Mouse (Mus musculus) frontal cortex, postnatal 25 days (tissue): ENCODE measurements around the gene Armc9.

Experiments used
- DNase-seq, 2 experiments: peaks; one replicate each; pipeline ENCODE4 v3.0.0; 2022; ENCODE audit warnings: low spot score in 2 of 2

Armc9 gene

GRCm38 (mm10) chr1:86174602-86175001 lies 20.0 kb downstream of the Armc9 start:
- DNase-seq = no peak

- no peak for DNase-seq
Measured at GRCm38 (mm10) chr1:86176066-86176465, 21.5 kb downstream of the Armc9 start.

DNA sequence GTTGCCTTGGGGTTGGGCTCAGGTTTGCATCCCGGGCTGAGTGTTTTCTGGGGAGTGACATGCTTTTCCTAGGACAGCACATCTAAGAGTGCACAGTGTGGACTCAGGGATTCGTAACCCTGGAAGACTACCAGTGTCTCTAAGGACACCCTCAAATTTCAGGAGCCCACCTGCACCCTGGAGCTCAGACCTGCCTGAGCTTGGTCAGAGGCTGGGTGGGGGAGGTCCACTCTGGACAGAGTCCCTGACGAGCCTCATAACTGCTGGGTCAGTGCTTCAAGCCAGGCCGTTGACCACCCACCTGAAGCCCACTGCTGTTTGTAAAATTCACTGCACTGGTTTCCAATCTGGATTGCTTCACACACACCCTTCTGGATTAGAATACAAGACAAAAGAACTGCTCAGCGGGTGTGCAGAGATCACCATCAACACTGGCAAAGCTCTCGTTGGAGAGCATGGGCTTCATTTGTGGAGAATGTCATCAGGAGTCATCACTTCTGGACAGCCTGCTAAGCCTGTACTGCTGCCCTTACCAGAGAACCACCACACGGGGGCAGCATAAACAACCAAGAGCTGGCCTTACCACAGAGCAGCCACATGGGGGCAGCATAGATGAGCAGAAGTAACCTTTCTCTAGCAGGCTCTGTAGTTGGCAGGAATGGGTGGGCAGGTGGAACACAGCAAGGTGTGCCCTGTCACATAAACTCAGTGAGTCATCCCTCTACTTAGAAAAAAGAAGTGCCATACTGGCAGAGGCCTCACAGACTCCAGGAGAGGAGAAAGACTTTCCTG lies 24.1 kb downstream of the Armc9 start:
- DNase-seq = peak; percentile 62 to 79

GRCm38 (mm10) chr1:86182004-86182709 lies 27.6 kb downstream of the Armc9 start:
- DNase-seq = no peak

- DNase-seq = no peak
Measured at GRCm38 (mm10) chr1:86183577-86184263, 29.1 kb downstream of the Armc9 start.

DNA sequence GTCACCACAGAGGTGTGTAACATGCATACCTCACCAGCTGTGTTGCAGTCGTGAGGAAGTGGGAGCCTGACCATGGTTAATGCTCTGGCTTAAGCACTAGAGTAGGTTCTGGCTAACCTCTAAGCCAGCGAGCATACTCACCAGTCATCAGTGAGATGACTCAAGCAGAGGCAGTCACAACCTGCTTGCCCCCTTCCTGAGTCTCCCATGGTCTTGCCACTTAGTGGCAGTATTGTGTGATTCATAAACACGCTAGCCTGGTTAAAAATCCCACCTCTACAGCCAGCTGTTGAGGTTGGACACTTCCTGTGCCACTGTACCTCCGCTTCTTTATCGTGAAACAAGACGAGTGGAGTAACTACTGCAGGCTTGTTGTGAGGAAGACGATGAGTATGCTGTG lies 32.2 kb downstream of the Armc9 start:
- no peak for DNase-seq

GRCm38 (mm10) chr1:86187856-86188255 lies 33.3 kb downstream of the Armc9 start:
- DNase-seq = no peak

DNA sequence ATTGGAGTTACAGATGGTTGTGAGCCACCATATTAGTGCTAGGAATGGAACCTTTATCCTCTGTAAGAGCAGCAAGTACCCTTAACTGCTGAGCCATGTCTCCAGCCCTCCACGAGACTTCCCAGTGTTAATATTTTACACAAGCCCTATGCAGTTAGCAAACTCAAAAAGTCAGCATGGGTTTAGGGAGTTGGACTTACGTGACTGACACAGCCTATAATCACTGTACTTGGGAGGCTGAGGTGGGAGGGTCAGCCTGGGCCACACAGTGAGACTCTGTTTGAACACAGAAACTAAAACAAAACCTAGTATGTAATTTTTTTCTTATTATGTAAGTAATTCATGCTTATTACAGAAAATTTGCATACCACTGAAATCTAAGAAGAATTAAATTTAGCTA lies 33.7 kb downstream of the Armc9 start:
- DNase-seq = no peak

DNA sequence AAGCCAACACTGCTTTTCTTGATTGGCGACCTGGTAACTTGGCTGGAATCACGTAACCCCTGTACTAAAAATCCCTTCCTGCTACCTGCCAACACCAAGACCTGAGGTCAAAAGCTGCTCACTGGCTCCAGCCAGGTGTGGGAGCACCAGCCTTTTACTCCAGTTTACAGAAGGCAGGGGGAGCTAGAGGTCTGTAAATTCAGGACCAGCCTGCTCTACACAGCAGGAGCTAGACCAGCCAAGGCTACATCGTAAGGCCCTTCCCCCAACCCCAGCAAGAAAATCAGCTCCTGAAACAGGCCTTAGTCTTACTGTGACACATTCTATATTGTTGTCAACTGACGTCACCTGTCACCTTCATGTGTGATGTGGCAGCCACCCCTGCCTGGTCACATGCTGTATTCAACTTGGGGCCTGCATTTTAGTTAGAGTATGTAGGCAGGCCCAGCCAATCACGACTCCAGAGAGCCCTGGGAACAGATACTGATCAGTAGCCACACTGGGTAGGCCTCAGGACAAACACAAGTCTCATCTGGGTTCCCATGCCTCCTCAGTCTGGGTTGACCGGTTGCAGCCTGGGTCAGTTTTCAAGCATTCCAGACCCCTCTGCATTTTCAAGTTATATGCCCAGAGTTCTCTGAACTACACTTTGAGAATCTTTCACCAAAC lies 34.6 kb downstream of the Armc9 start:
- DNase-seq = no peak

- no peak for DNase-seq
Measured at GRCm38 (mm10) chr1:86190843-86191242, 36.3 kb downstream of the Armc9 start.

- DNase-seq = no peak
Measured at GRCm38 (mm10) chr1:86194044-86194443, 39.5 kb downstream of the Armc9 start.

DNA sequence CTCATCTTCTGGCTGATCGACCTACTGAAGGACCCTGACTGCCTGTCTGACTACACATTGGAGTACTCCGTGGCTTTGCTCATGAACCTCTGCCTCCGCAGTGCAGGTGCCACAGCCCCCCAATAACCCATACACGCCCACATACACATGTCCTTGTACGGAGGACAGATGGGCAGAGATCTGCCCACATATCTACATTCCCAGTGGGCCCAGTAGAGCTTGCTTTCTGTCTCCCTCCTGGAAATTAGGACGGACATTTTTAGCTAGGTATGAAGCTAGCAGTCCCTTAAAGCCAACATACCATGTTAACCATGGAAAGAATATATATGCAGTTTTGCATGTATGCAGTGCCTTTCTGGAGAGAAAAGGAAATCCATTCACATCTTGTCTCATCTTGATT lies 43.7 kb downstream of the Armc9 start:
- no peak for DNase-seq

GRCm38 (mm10) chr1:86199026-86199425 lies 44.4 kb downstream of the Armc9 start:
- no peak for DNase-seq

DNA sequence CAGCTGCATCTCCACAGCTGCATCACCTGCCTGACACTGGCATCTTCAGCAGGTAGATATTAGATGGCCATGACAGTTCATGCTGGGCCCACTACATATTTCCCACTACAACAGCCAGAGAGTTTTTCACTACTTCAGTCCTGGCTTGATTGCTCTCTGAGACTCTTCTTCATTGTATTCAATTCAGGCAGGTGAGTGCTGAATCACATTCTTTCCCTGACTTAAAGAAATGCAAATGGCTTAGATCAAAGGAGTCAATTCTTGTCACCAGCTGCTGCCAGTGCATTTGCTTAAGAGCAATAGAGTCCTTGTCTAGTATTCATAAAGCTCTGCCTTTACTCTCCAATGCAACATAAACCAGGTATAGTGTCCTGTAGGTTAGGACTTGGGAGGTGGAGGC lies 46.7 kb downstream of the Armc9 start:
- DNase-seq = no peak

DNA sequence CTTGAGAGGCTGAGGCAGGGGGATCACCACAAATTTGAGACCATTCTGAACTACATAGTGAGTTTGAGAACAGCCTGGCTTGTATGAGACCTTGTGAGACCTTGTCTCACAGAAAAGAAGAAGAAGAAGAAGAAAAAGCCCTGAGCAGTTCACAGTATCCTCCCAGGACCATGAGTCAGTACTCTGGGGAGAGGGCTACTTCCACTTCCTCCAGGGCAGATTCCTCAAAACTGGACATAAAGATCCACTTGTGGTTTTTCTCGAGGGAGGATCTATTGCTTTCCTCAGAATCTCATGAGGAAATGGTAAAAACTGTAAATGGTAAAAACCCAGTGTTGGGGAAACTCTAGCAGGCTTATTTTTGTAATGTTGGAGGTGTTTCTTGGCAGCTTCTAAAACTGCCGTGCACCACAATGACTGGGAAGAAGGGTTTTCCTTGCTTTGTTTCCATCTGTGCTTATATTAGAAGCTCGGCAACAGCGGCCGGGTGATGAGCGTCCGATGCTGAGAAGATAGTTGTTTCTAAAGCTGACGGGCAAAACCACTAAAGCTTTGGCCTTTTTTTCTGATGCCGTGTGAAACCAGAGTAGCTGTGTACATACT lies 48.1 kb downstream of the Armc9 start:
- DNase-seq = no peak

- no peak for DNase-seq
Measured at GRCm38 (mm10) chr1:86210676-86211075, 56.1 kb downstream of the Armc9 start.

- no peak for DNase-seq
Measured at GRCm38 (mm10) chr1:86211498-86211897, 56.9 kb downstream of the Armc9 start.

DNA sequence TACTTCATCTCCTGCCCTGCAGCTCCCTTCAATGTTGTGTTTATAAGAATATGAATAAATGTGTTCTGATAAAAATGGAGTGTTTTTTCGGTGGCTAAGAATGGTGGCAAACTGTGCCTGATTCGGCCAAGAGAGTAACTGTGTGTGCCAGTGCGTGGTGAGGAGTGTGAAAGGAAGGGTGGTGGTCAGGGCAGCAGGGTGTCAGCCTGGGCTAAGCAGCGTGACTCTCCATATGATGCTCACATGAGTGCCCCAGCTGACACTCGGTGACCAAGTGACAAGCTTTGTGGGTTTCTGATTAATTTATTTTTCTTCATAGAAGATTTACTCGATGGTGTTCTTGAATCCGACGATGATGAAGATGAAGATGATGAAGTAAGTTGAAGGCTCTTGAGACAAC lies 58.2 kb downstream of the Armc9 start:
- no peak for DNase-seq

DNA sequence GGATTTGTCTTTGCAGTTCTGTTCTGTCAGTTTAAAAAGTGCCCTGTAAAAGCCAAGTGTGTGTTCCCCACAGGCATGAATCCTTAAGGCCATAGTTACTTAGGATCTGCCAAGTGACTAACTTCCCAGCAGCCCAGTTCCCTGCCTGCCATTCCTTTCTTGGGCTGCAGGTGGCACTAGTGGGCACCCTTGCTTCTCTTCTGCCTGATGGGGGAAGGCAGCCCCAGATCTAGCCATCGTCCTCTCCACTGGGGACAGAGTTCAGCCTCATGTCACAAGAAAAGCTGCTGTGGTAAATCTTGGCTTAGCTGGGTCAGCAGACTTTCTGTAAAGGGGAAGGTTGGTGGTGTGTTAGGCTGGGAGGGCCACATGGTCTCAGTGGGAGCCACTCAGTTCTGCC lies 59.6 kb downstream of the Armc9 start:
- DNase-seq = peak; percentile 85 to 86

DNA sequence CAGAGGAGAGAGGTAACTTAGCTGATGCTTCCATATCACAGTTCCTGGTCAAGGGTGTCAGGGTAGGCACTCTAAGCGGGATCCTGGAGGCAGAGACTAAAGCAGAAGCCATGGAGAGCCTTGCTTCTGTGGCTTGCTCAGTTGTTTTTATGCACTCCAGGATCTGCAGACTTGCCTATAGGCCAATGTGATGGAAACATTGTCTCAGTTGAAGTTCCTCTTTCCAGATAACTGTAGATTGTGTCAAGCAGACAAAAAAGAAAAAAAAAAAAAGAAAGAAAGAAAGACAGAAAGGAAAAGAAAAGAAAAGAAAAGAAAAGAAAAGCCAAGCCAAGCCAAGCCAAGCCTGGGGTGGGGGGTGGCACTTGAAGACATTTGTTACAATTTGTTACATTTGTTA lies 60.7 kb downstream of the Armc9 start:
- no peak for DNase-seq

GRCm38 (mm10) chr1:86216412-86216811 lies 61.8 kb downstream of the Armc9 start:
- no peak for DNase-seq

GRCm38 (mm10) chr1:86217976-86218375 lies 63.4 kb downstream of the Armc9 start:
- no peak for DNase-seq
